Mouse (Mus musculus) ZHBTc4 (cell line): ENCODE measurements around the gene Hmgb1.

Experiments
- DNase-seq: peaks from one replicate; pipeline ENCODE4 v3.0.0-alpha.2; 2011; ENCODE audit warnings: low read depth, low spot score

Hmgb1 gene

GRCm38 (mm10) chr5:148996709-148997037 is 187.6 kb downstream of the Hmgb1 start:
- DNase-seq, result no peak
